Mouse (Mus musculus): ENCODE results near the gene Acacb.

Gene Acacb

DNA sequence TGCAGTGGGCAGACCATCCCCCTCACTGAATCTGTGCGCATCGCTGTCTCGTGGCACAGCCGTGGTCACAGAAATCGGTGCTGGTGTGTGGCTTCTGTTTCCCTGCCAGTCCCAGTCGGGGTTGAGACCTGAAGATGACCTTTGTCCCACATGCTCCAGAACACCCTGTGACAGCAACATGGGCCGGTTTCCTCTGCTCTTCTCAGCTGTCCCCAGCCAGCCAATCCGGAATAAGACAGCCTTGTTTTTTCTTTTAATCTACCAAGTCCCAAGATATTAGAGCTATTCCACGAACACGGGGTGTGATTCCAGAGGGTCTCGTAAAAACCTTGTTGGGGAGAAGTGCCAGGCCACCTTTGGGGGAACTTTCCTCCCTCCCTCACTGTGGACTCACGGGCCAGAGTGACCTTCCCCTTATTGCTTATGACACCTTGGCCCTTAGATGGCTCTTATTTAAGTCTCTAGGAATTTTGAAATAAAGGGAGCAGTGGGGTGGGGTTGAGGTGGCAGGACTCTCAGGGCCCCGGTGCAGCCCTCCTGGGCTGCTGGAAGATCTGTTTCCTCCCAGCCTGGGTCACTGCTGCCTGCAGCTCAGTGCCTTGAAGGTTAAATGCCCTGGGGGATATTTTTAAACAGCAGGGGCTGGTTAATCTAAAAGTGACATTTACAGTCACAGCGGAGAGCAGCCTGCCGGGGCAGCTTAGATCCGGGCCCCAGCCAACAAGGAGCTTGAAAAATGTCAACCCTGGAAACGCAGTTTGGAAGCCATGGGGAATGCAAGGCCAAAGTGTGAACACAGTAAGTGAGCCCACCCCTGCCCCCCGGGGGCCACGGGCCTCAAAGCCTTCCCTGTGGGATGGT, at the start of gene Acacb:
TSS of gene Acacb (plus strand) at position 508 of the 861 bp plus-strand sequence.
- no peak for DNase-seq

DNA sequence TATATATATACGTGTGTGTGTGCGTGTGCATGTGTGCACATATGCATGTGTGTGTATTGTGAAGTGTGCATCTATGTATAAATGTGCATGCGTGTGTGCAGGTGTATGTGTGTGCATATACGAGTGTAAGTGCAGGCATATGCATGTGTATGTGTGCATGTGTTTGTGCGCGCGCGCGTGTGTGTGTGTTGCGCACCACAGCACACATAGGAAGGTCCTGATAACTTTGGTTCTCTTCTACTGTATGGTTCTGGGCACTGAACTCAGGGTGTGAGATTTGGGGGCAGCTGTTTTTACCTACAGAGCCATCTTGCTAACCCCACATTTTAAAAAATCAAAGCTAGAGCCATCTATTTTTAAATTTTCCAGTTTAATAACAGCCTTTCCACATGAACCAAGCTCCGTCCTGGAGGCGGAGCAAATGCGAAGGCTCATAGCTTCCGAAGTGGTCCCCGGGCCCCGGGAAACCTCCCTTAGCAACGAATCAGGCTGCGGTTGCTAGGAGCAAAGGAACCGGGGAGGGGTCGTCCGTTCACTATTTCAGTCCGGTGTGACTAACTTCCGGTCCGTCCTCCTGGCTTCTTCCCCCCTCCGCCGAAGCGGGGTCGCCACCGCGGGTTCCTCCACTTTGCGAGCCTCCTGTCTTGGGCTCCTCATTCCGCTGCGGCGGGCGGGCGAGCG, 46.5 kb upstream of the Acacb start:
- peak; percentile 95 for DNase-seq

GRCm38 (mm10) chr5:114100390-114101099, 45.8 kb upstream of the Acacb start:
- DNase-seq, result no peak

- no peak for DNase-seq
These were observed 44.5 kb upstream of the Acacb start for GRCm38 (mm10) chr5:114101873-114102272.

GRCm38 (mm10) chr5:114102807-114103206, 43.5 kb upstream of the Acacb start:
- no peak for DNase-seq

GRCm38 (mm10) chr5:114106391-114106935, 39.9 kb upstream of the Acacb start:
- DNase-seq, result no peak

GRCm38 (mm10) chr5:114113334-114113733, 33.0 kb upstream of the Acacb start:
- DNase-seq, result no peak

DNA sequence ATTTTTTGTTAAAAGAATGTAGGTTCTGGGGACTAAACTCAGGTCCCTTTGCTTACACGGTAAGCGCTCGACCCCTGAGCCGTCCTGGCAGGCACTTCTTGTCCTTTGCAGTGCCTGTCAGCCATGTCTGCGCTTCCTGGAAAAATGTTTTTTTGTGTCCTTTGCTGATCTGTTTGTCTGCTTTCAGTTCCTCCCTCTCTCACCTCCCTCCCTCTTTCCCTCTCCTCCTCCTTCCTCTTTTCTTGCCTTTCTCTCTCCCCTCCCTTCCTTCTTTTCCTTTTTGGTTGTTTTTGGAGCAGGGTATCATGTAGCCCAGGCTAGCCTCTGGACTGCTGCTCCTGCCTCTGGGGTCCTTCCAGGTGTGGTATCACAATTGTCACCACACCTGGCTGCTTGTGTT, 31.3 kb upstream of the Acacb start:
- DNase-seq, result no peak

- no peak for DNase-seq
These were observed 29.7 kb upstream of the Acacb start for GRCm38 (mm10) chr5:114116586-114116985.

DNA sequence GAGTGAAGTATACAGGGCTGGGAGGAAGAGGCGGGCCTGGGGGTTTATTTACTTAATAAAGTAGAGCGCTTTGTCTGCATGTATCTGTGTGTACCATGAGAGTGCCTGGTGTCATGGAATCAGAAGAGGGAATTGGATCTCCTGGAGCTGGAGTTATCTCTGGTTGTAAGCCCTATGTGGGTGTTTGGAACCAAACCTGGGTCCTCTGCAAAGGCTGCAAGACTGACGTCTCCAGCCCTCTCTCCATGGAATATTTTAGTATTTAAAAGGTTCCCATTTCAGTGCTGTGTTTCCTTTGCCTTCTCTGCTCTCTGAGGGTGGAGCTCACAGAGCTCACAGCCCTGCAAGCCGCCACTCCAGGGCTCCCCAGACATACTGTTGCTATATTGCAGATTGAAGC, 26.5 kb upstream of the Acacb start:
- DNase-seq, result no peak

DNA sequence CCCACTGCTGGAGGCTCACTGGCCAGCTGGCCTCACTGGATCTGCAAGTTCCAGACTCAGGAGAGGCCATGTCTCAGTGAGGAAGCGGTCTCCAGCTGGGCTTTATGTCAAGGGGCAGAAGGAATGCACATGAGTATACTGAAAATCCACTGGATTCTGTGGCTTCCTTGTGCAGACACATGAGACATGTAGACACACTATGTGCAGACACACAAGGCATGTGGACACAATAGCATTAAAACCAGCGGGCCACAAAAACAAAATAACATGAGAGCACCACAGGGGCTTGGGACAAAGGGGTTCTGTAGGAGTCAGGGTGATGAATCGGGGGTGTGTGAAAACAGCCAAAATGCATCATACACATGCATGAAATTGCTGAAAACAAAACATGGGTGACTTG, 20.3 kb upstream of the Acacb start:
- no peak for DNase-seq

DNA sequence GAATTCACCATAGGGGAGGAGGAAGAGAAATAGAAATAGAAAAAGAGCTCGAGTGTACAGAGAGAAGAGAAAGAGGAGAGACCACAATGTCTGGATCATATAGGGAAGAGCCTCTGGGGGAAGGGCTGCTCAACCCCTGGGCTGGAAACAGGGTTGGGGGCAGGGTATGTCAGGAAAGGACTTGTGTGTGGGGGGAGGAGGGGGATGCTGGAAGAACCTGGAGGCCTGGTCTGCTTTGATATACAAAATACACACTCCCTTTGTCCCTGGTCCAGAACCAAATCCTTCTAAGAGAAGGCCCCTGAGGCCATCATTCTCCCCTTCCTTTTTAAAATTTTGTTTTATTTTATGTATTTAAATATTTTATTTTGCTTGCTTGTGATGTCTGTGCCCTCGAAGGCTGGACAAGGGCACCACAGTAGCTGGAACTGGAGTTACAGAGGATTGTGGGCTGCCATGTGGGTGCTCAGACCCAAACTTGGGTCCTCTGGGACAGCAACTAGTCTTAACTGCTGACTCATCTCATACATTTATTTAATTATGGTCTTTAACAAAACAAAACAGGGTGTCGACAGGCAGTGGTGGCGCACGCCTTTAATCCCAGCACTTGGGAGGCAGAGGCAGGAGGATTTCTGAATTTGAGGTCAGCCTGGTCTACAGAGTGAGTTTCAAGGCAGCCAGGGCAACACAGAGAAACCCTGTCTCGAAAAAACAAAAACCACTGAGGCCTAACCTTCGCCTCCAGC, 19.7 kb upstream of the Acacb start:
- no peak for DNase-seq

DNA sequence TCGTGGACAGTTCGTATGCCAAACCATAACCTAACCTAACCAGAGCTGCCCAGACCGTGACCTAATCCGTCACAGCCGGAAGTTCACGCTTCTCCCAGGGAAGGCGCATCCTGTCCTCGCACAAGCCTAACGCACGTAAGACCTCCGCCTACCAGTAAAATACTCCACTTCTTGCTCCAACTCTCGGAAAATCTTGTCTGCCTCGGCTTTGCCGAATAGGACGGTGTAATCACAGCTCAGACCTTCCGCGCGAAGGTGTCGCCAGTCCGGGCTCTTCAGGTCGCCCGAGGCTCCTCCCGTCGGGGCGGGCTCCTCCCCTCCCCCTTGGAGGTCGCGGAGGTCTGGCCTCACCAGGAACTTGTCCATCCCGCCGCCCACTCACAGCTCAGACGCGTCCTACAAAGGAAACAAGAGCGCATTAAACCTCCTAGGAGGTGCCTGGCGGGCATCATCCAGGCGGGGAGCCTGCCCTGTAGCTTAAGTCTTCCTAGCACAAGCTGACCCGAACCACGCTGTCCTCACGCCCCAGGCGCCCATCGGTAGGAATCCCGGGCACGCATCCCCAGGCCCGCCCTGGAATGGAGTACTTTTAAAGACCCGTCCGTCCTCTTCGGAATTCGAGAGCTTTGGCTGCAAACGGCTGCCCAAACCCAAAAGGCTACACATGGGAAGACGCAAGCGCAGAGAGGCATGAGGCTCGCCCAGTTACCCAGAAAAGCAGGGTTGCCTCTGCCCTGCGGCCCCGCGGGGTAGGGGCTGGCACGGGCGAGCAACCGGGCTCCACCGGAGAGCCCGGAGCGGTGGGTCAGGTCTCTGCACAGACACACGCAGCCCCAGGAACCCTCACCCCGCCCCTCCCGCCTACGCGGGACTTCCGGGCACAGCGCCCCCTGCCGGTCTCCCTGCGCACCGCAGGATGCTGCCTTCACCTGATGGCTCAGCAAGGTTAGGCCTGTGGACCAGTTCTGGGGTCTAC, 18.7 kb upstream of the Acacb start, which contains the start of gene Alkbh2:
TSS of gene Alkbh2 (minus strand) at position 845 of the 976 bp plus-strand sequence.
- DNase-seq, result peak; percentile 90

DNA sequence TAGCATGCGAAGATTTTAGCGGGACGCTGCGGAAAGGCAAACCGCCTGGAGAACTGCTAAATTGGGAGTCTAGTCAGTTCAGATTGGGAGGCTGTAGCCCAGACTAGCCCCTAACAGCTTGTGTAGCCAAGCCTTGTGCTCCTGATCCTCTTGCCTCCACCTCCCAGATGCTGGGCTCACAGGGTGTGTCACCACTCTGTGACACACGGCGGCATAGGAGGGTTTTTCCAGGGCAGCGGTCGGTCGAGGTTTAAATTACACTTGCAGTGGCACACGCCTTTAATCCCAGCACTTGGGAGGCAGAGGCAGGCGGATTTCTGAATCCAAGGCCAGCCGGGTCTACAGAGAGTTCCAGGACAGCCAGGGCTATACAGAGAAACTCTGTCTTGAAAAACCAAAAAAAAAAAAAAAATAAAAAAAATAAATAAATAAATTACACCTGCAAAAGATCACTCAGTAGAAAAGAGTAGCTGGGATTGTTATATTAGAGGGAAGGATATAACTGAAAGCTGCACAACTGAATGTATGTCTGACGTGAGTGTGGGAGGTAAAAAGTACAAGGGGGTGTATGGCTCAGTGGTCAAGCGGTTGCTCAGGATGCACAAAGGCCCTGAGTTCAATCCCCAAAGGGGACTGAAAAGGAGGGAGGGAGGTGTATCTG, 16.7 kb upstream of the Acacb start:
- no peak for DNase-seq

DNA sequence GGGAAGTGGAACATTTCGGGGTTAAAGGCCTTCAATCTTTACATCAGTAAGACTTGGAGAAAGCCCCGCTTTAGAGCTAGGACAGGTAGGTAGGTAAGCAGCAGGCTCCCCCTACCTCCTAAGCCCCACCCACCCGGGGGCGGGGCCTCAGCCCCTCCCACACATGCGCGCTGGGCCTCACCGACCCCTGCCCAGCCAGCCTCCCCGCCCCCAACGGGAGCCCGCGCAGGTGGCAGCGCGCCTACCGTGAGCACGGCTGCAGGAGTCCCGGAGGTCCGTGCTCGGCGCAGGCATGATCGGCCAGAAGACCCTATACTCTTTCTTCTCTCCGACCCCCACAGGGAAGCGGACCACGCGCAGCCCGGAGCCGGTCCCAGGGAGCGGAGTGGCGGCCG, 16.1 kb upstream of the Acacb start, which contains the start of gene Ung:
TSS of gene Ung (plus strand) at position 176 of the 395 bp plus-strand sequence.
- DNase-seq, result peak; percentile 81

DNA sequence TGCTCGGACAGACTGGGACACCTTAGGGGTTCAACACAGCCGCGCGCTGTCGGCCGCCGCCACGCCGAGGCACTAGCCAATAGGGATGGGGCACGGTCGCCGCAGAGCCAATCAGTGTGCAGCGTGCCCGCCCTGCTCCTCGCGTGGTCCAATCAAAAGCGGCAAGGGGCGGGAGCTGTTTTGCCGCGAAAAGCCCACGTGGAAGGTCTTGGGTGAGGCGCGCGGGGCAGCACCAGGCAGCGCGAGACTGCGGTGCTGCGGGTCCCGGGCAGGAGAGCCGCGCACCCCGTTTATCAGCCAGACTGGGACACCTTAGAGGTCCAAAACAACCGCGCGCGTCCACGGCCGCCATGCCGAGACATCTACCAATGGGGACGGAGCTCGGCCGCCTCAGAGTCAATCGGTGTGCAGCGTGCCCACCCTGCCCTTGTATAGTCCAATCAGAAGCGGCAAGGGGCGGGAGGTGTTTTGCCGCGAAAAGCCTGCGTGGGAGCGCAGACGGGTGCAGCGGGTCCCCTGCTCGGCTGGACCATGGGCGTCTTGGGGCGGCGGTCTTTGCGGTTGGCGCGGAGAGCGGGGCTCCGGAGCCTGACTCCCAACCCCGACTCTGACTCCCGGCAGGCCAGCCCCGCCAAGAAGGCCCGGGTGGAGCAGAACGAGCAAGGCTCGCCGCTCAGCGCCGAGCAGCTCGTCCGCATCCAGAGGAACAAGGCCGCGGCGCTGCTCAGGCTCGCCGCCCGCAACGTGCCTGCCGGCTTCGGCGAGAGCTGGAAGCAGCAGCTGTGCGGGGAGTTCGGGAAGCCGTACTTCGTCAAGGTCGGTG, 15.4 kb upstream of the Acacb start:
- DNase-seq, result peak; percentile 94

GRCm38 (mm10) chr5:114131521-114131840, 14.9 kb upstream of the Acacb start:
- DNase-seq, result peak; percentile 62

GRCm38 (mm10) chr5:114132841-114133240, 13.5 kb upstream of the Acacb start:
- no peak for DNase-seq

- DNase-seq, result peak; percentile 20
These were observed 12.2 kb upstream of the Acacb start for GRCm38 (mm10) chr5:114134091-114134534.

DNA sequence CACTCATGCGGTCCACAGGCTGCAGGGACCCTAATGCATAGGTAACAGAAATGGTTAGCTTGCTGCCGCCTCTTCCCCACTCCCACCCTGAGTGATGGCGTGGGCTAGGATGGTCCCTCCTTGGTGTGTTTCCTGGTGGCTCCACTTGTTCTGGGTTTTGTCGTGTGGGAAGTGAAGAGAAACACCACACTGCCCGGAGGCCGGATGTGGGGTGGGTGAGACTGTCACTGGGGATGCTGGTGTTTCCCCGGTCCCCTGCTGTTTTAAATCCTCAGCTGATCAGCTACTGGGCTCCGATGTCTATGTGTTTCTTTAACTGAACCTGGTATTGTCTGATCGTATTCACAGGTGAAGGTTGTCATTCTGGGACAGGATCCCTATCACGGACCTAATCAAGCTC, 10.8 kb upstream of the Acacb start:
- DNase-seq, result no peak

All from thymus, postnatal 25 days (tissue).